Mouse (Mus musculus) kidney, adult 2 months (tissue): ENCODE data around the gene Qsox1. TPM values are rescaled to one million over a fixed set of nuclear protein-coding genes. Genes with fewer than 3 reads are reported as not detected.

ENCODE experiments used
- DNase-seq: peaks from one replicate; pipeline ENCODE4 v3.0.0; 2021
- H3K27ac ChIP-seq: fragments of 200-500 bp; 2 replicates; pipeline ENCODE4 v1.5.1; 2012; ENCODE audit warnings: low read depth, low read length, control low read depth, inconsistent platforms; ENCODE audit not compliant: insufficient read depth
- H3K27me3 ChIP-seq: fragments of 200-500 bp; replicated peaks from 2 replicates; pipeline ENCODE4 v1.6.1; 2012; ENCODE audit warnings: mild to moderate bottlenecking, moderate library complexity, low read length, inconsistent platforms; ENCODE audit not compliant: control insufficient read depth, insufficient read depth
- H3K36me3 ChIP-seq: fragments of 200-500 bp; 2 replicates; pipeline ENCODE4 v1.6.1; 2012; ENCODE audit warnings: mild to moderate bottlenecking, moderate library complexity, low read length, inconsistent platforms; ENCODE audit not compliant: control insufficient read depth, insufficient read depth
- H3K4me1 ChIP-seq: fragments of 200-500 bp; 2 replicates; pipeline ENCODE4 v1.6.1; 2011; ENCODE audit warnings: low read length; ENCODE audit not compliant: control insufficient read depth, insufficient read depth
- H3K4me3 ChIP-seq: fragments of 200-500 bp; 2 replicates; pipeline ENCODE4 v1.5.1; 2011; ENCODE audit warnings: mild to moderate bottlenecking, low read depth, low read length, control low read depth; ENCODE audit not compliant: insufficient read depth
- CTCF ChIP-seq: fragments of 200-500 bp; conservative IDR thresholded peaks from 2 replicates; pipeline ENCODE4 v1.5.1; 2011; ENCODE audit warnings: low read depth, mild to moderate bottlenecking, control low read depth, low read length, moderate library complexity, mixed read lengths; ENCODE audit not compliant: insufficient read depth, insufficient read length
- POLR2A ChIP-seq: fragments of 200-500 bp; IDR thresholded peaks from one replicate; pipeline ENCODE4 v1.6.1; 2011; ENCODE audit warnings: low read depth, low read length, control low read depth
- WGBS: fragments of 180-500 bp; shearing (Covaris S2); methylation state at CpG from one replicate; pipeline ENCODE4 v1.1.7; 2018; 5-methylcytosine and 5-hydroxymethylcytosine counted together
- polyA plus RNA-seq: library from polyadenylated mRNA; depleted of rRNA; stranded (reverse); fragments of >200 nt; gene quantifications from 2 replicates; pipeline ENCODE4 v1.2.3, GENCODE M21; 2012

Gene Qsox1
- polyA plus RNA-seq, 1 experiment, result 30.6 TPM

DNA sequence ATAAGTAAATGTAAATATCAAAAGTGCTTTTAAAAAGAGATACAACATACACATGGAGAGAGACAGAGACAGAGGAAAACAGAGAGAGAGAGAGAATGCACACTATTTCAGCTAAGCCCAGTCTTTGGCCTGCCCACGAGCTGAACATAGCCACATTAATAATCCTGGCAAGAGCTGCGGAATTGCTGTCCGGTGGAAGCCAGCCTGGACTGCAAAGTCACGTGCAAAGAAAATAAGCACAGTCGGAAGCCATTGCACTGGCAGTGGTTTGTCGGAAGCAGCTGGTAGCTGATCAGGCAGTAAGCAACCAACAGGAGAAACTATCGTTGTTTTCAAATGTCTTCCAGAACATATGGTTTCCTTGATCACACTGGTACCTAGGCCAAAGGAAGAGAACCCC lies 55.1 kb downstream of the Qsox1 start:
- H3K4me3 ChIP-seq, result no peak overlapping the region
- H3K27me3 ChIP-seq, result no peaks in the 10 kb centered on the region
- H3K36me3 ChIP-seq, result no peaks in the 10 kb centered on the region
- H3K4me1 ChIP-seq, result no peaks in the 10 kb centered on the region
- WGBS, result 62% methylated on average over 7 of the region's 7 CpGs
- DNase-seq, result no peak
- no peak overlapping the region for H3K27ac ChIP-seq
- TF ChIP-seq POLR2A (no peak), CTCF (no peak)

DNA sequence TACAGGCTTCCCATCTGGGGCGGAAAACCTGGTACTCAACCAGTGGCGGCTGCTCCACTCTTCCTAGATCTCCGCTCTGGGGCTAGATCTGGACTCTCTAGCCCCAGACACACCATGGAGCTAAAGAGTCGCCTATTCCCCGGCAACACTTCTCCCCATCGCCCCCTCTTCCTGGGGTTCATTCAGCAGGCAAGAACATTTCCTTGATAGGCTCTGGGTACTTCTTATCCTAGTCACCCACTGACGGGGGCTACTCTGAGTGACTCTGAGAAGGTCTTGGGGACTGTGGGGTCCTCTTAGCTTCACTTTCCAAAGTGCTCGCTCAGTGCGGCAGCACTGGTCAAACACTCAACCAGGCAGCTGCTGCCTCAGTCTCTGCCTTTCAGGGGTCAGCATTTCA lies 59.3 kb downstream of the Qsox1 start:
- DNase-seq, result no peak
- Histone ChIP-seq H3K27ac (no peak overlapping the region), H3K4me3 (no peak overlapping the region), H3K36me3 (no peaks in the 10 kb centered on the region), H3K27me3 (no peaks in the 10 kb centered on the region), H3K4me1 (no peaks in the 10 kb centered on the region)
- TF ChIP-seq CTCF (no peak), POLR2A (no peak)
- WGBS, result 80% methylated on average over 9 of the region's 9 CpGs

DNA sequence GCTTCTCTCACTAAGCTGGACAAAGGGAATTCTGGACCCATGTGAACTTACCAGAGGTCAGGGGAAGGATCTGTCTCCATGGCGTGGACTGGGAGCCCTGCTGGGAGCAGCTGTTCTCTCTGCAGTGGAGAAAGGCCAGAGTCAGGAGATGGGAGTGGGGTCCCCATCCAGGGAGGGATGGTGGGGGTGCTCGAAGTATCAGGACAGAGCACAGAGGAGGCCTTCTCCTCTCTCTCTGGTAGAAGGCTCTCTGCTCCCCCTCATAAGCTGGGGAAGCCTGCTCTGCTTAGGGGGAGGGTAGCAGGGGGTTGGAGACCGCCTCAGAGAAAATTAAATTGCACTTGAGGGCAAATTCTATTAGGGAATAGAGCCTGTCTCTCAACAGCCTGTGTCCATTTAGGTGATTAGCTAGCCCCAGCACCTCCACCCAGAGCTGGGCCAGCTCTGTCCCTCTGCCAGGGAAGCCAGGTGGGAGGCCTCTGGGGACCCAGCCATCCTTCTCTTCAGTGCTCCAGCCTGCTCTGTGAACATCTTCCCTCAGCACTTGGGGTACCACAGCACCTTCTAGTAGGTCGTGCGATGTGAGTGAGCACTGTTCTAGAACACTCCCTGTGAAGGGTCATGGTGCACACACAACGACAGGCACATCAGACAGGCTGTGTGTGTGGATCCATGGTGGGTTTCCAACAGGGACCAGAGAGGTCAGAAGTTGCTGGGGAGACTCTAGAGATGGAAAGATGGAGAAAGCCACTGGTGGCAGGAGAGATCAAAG lies 61.0 kb downstream of the Qsox1 start, which contains the start of gene Lhx4:
Gene Lhx4, minus strand, starts transcription at position 201 of the 772 bp plus-strand sequence.
- Histone ChIP-seq H3K4me3 (no peak within 1 kb of the TSS), H3K27ac (no peak within 1 kb of the TSS), H3K36me3 (no peaks in the 10 kb centered on the region), H3K4me1 (no peaks in the 10 kb centered on the region), H3K27me3 (no peaks in the 10 kb centered on the region)
- no peak for TF ChIP-seq POLR2A
- TF ChIP-seq CTCF, result no peak
- 60% methylated on average over 6 of the region's 6 CpGs for WGBS
- DNase-seq, result no peak

DNA sequence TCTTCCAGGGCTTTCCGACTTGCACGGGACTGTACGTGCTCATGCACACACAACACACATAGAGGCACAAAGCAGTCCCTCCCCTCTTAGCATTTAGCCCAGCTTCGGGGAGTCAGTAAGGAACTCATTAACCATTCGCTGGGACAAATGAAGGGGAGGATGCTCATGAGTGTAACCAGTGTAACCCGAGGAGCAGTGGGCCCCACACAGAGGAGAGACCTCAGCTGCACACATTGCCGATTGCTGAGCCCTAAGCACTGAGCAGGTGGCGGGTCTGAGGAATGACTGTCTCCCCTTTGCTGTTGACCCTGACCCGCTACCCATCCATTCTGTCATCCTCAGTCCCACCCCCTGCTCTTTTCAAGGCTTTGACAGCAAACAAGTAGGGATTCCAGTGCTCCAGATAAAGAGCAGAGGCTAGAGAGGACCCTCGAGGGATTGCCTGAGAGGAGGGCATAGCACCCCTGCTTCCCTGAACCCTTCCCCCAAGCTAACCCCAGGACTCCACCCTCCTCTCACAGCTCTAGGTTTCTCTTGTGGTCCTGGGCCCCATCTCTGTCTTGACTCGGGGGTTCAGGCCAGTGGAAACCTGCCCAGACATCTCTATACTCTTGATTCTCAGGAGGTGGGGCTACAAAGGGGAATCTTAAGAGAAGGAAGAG lies 62.0 kb downstream of the Qsox1 start:
- WGBS, result 11% methylated on average over 11 of the region's 11 CpGs
- Histone ChIP-seq H3K36me3 (no peaks in the 10 kb centered on the region), H3K27me3 (no peaks in the 10 kb centered on the region), H3K4me1 (no peaks in the 10 kb centered on the region), H3K27ac (no peak overlapping the region), H3K4me3 (no peak overlapping the region)
- TF ChIP-seq POLR2A (no peak), CTCF (no peak)
- DNase-seq, result no peak

DNA sequence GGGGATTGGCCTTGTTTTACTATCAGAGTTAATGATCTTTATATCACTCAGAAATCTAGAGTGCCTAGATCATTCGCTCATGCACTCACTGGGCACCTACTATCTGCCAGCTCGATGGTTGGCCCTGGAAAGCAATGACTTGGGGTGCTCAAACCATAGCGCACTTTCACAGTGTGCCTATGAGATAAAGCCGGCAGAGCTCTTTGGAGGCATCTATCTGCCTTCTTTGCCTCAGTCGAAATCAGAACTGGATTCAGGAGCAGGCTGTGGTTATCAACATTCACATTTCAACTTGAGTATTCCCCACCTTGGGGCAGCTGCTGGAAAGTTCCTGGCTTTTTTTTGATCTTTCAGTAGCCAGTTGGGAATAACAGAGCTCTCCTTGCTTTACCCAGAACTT lies 64.8 kb downstream of the Qsox1 start:
- Histone ChIP-seq H3K4me3 (no peak overlapping the region), H3K36me3 (no peaks in the 10 kb centered on the region), H3K27me3 (peaks cover 4% of the 10 kb centered on the region), H3K27ac (no peak overlapping the region), H3K4me1 (no peaks in the 10 kb centered on the region)
- TF ChIP-seq POLR2A (no peak), CTCF (no peak)
- 73% methylated on average over 5 of the region's 5 CpGs for WGBS
- DNase-seq, result no peak

DNA sequence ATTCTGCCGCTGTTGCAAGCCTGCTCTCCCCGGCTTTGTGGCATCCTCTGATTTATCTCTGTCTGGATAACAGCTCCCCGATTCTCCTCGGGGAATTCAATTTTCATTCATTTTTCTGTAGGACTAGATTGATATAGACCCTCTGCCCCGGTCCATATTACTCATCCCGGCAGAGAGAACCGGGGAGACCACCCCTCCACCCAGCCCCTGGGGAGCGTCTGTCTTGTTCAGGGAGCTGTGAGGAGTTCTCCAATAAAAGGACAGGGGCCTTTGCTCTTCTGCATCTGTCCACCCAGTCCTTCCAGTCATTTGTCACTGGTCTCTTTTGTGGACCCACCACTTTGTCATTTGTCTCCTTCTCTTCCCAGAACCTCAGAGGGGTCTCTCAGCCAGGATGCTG lies 65.7 kb downstream of the Qsox1 start:
- no peak for DNase-seq
- 22% methylated on average over 8 of the region's 8 CpGs for WGBS
- Histone ChIP-seq H3K27me3 (peaks cover 8% of the 10 kb centered on the region), H3K4me1 (no peaks in the 10 kb centered on the region), H3K36me3 (no peaks in the 10 kb centered on the region), H3K27ac (no peak overlapping the region), H3K4me3 (no peak overlapping the region)
- TF ChIP-seq CTCF (no peak), POLR2A (no peak)

DNA sequence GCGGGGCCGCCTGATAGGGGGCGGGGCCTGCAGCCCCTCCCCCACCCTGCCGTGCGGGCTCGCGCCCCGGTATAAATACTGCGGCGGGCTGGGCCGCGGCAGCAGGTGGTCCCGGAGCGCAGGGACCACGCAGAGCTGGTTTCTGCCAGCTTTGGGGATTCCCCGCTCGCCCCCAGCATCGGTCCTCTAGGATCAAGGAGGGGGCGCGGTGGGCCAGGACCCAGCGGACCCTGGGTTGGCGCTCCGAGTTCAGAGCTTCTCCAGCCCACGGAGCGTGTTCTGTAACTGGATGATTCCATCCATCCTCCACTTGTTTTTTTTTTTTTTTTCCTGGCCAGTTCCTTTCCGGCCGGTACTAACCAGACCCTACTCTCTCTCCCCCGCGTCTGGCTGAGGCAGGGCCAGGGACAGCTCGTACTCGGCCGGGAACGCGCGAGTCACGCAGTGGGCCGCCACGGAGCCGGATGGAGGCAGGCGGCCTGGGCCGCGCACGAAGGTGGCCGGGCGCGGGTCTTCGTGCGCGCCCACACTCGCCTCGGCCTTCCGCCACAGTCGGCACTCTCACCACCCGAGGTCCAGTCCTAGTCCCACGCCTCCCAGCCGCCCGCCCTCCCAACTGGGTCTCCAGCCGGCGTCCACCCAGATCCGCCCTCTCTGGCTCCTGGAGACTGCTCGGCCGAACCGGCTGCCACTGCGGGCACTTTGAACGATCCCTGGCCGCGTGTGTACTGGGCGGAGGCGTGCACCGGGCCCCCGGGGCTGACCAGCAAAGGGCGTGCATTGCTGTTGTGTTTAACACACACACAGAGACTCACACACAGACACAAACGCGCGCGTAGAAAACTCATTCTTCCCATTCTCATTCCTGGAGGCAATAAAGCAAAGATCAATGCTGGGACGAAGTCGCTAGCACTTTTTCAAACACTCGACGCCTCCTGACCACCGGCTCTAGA lies 70.0 kb downstream of the Qsox1 start:
- Histone ChIP-seq H3K27ac (no peak overlapping the region), H3K36me3 (no peaks in the 10 kb centered on the region), H3K4me1 (no peaks in the 10 kb centered on the region; the same call in 1 of the 2 replicates), H3K4me3 (peak overlapping the region; percentile 20), H3K27me3 (peaks cover 18% of the 10 kb centered on the region)
- 1% methylated on average over 80 of the region's 81 CpGs for WGBS
- TF ChIP-seq POLR2A (no peak), CTCF (no peak)
- DNase-seq, result peak; percentile 18
